Mouse (Mus musculus): ENCODE results near the gene Dio2. TPM values are rescaled to one million over a fixed set of nuclear protein-coding genes. Genes with fewer than 3 reads are reported as not detected.

The Dio2 gene
- polyA plus RNA-seq, 1 experiment = 2.1 TPM

DNA sequence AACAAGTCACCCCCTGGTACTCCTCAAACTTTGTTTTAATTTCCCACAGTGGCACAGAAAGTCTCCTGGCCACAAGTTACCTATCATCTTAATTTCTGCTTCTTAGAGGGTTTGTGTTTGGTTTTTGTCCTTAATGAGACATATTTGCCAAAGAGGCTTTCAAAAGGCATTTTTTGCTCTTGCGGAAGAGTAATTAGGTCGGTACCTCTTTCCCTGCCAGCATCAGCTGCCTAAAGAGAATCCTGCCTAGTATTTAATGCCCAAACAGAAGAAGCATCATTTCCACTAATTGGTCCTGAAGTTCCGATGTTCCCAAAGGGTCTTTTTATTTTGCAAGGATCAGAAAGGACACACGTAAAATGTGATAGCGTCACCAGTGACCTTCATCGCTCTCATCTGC lies 4.5 kb downstream of the Dio2 start:
- Histone ChIP-seq H3K4me1 (ENCODE audit: control insufficient read depth, insufficient read depth, low read length) (no peaks in the 10 kb centered on the region; the same call in 1 of the 2 replicates), H3K4me3 (replicated peaks; ENCODE audit: control insufficient read depth, low read depth, low read length) (no peak overlapping the region), H3K27ac (ENCODE audit: control insufficient read depth, insufficient read depth, low read depth, low read length, poor library complexity) (no peak overlapping the region)
- TF ChIP-seq CTCF (IDR thresholded peaks at IDR 0.05; ENCODE audit: control insufficient read depth, insufficient read depth, low read length) (no peak), POLR2A (IDR thresholded peaks at IDR 0.05; ENCODE audit: borderline replicate concordance, control insufficient read depth, low read depth, low read length) (no peak)
- 87% methylated on average over 6 of the region's 6 CpGs for WGBS

DNA sequence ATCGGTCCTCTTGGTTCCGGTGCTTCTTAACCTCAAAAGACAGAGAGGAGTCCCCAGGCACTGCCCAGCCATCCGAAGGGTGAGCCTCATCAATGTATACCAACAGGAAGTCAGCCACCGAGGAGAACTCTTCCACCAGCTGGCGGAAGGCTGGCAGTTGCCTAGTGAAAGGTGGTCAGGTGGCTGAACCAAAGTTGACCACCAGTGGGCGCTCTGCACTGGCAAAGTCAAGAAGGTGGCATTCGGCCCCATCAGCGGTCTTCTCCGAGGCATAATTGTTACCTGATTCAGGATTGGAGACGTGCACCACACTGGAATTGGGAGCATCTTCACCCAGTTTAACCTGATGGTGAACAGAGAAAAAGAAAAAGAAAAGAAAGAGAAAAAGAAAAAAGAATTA lies 8.6 kb downstream of the Dio2 start:
- H3K27ac ChIP-seq (ENCODE audit: control insufficient read depth, insufficient read depth, low read depth, low read length, poor library complexity) = no peak overlapping the region
- H3K4me1 ChIP-seq (ENCODE audit: control insufficient read depth, insufficient read depth, low read length) = no peaks in the 10 kb centered on the region; the same call in 1 of the 2 replicates
- H3K4me3 ChIP-seq (replicated peaks; ENCODE audit: control insufficient read depth, low read depth, low read length) = peak overlapping the region; percentile 1
- peak; percentile 81 for TF ChIP-seq CTCF (IDR thresholded peaks at IDR 0.05; ENCODE audit: control insufficient read depth, insufficient read depth, low read length)
- no peak for TF ChIP-seq POLR2A (IDR thresholded peaks at IDR 0.05; ENCODE audit: borderline replicate concordance, control insufficient read depth, low read depth, low read length)
- 21% methylated on average over 10 of the region's 10 CpGs for WGBS

DNA sequence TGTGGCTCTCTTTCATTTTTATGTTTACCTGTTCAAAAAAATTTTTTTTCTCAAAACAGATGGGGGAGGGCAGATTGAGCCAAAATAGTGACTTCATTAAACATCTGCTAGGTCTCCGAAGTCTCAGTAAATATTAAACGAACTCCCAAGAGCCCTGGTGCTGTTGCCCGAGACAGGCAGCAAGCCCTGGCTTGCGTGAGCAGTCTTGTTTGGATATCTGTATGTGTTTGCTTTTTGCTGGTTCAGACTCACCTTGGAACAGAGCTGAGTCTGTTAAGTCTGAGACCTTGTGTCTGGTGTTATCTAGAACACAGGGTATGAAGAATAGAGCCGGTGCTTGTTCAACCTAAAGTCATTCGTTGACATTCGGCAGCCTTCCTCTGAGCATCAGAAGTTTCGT lies 13.1 kb downstream of the Dio2 start:
- Histone ChIP-seq H3K27ac (ENCODE audit: control insufficient read depth, insufficient read depth, low read depth, low read length, poor library complexity) (no peak overlapping the region), H3K4me3 (replicated peaks; ENCODE audit: control insufficient read depth, low read depth, low read length) (no peak overlapping the region), H3K4me1 (ENCODE audit: control insufficient read depth, insufficient read depth, low read length) (peaks cover 2% of the 10 kb centered on the region; the same call in 1 of the 2 replicates)
- TF ChIP-seq POLR2A (IDR thresholded peaks at IDR 0.05; ENCODE audit: borderline replicate concordance, control insufficient read depth, low read depth, low read length) = no peak
- no peak for TF ChIP-seq CTCF (IDR thresholded peaks at IDR 0.05; ENCODE audit: control insufficient read depth, insufficient read depth, low read length)
- WGBS = 76% methylated on average over 8 of the region's 8 CpGs

DNA sequence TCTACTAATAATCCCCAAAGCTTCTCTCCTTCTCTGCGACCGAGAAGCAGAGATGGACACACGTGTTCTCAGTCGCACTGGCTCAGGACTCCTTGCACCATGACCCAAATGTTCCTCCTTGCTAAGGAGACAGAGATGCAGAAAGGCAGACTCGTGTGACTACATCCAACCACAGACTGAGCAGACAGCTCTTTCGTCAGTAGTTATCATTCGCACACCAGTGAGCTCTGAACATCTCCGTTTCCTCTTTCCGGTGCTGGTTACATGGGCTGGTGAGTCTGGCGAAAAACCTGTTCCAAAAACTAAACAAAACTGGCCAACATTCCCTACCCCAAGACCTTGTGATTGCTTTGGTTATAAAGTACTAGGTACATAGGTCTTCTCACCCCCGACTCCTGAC lies 13.6 kb downstream of the Dio2 start:
- TF ChIP-seq CTCF (IDR thresholded peaks at IDR 0.05; ENCODE audit: control insufficient read depth, insufficient read depth, low read length) = no peak
- TF ChIP-seq POLR2A (IDR thresholded peaks at IDR 0.05; ENCODE audit: borderline replicate concordance, control insufficient read depth, low read depth, low read length) = no peak
- H3K4me3 ChIP-seq (replicated peaks; ENCODE audit: control insufficient read depth, low read depth, low read length) = no peak overlapping the region
- peaks cover 2% of the 10 kb centered on the region; the same call in 1 of the 2 replicates for H3K4me1 ChIP-seq (ENCODE audit: control insufficient read depth, insufficient read depth, low read length)
- H3K27ac ChIP-seq (ENCODE audit: control insufficient read depth, insufficient read depth, low read depth, low read length, poor library complexity) = no peak overlapping the region
- whole genome bisulfite sequencing = 30% methylated on average over 11 of the region's 11 CpGs

DNA sequence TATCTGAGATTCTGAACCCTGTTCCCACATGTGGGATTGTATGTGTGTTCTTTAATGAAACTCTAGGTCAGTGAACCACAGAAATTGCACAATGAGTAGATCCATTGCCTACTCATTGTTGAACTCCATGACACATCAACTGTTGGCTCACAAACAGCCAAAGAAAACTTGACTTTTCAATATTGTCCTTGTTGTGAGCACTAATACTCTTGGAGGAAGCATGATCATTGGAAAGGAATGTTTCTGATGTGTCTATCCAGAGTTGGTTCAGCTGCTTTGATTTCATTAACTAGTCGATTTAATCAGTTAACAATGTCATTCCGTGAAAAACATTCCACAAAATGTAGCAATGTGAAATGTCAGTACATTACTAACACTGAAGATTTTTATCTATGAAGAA lies 44.1 kb downstream of the Dio2 start:
- no peaks in the 10 kb centered on the region for H3K4me1 ChIP-seq (ENCODE audit: control insufficient read depth, insufficient read depth, low read length)
- H3K4me3 ChIP-seq (replicated peaks; ENCODE audit: control insufficient read depth, low read depth, low read length) = no peak overlapping the region
- 72% methylated on average over 2 of the region's 2 CpGs for WGBS
- TF ChIP-seq CTCF (IDR thresholded peaks at IDR 0.05; ENCODE audit: control insufficient read depth, insufficient read depth, low read length) (no peak), POLR2A (IDR thresholded peaks at IDR 0.05; ENCODE audit: borderline replicate concordance, control insufficient read depth, low read depth, low read length) (no peak)
- no peak overlapping the region for H3K27ac ChIP-seq (ENCODE audit: control insufficient read depth, insufficient read depth, low read depth, low read length, poor library complexity)

Measured in bone marrow, adult 2 months (tissue).